Mouse (Mus musculus) liver, adult 2 months (tissue): ENCODE data around the gene Gse1.

Experiments used
- CTCF ChIP-seq: fragments of 200-500 bp; IDR thresholded peaks from 2 replicates; pipeline ENCODE4 v1.5.1; 2011; ENCODE audit warnings: low read depth, low read length, control low read depth
- POLR2A ChIP-seq: fragments of 200-500 bp; IDR thresholded peaks from 2 replicates; pipeline ENCODE4 v1.6.1; 2011; ENCODE audit warnings: low read length, control low read depth; ENCODE audit not compliant: insufficient read depth; ENCODE audit errors: extremely low read depth

DNA sequence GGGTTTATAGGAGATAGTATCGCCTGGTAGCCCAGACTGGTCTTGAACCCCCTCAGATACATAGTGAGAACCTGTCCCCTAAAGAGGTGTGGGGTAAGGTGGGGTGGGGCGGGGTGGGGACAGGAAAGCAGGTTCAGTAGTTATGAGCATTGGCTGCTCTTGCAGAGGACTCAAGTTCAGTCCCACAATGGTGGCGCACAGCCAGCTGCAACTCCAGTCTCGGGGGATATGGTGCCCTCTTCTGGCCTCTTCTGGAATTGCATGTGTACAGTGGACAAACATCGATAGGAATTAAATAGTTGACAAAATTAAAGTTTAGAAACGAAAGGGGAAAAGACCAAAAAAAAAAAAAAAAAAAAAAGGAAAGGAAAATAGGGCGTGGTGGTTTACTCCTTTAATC lies 371.2 kb downstream of the Gse1 start:
- peak; percentile 90 for TF ChIP-seq CTCF
- TF ChIP-seq POLR2A: no peak
